Mouse (Mus musculus): ENCODE measurements around the gene Adam17.

Adam17 gene

GRCm38 (mm10) chr12:21362686-21363085 is 10.7 kb downstream of the Adam17 start:
- peak; percentile 44 for DNase-seq (ENCODE audit: low read depth, low spot score)

- DNase-seq (ENCODE audit: low read depth, low spot score): no peak
Measured at GRCm38 (mm10) chr12:21353681-21354080, 19.8 kb downstream of the Adam17 start.

DNA sequence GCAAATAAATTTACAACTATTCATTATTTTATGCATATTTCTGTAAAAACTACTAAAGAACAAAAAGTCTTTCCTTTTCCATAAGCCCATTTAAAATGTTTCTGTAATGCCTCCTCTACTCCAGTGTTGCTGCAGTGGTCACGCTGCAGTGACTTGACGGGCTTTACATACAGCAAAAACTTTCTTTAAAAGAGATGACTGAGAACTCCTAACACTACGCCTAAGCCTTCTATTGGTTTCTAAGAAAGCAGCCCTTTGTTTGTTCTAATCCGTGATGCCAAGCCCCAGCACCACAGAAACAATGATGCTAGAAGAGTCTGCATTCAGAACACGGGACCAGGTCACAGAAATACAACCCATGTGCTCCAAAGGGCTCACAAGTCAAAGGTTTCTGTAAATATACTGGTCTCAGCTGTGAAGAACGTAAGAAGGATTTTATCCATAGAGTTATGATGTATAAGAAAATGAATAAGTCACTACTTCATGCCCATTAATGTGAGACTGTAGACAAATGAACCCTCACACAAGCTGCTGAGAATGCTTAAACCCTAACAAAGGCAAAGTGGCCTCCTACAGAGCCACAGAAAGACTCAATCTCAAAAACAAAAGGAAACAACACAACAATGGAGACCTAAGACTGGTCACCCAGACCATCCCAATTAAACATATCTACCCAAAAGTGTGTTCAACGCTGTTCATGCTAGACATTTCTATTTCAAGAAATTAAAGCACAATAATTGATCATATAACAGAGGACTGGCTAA is 23.1 kb downstream of the Adam17 start:
- DNase-seq (ENCODE audit: low read depth, low spot score): no peak

DNA sequence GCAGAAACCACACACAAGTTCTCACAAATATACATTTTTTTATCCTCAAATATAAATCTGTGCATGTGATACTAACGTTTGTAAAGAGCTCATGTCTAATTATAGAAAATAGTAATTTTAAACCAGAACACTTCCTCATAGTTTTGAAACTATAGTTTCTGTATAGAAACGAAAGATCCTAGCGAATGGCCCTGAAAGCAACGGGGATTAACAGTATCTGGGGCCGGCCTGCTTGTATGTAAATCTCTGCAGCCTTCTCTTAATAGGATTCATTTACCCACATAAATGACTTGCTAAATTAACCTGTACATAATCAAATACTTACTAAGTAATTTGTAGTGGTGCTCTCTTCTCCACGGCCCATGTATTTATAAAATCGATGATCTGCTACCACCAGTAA is 26.5 kb downstream of the Adam17 start:
- no peak for DNase-seq (ENCODE audit: low read depth, low spot score)

DNA sequence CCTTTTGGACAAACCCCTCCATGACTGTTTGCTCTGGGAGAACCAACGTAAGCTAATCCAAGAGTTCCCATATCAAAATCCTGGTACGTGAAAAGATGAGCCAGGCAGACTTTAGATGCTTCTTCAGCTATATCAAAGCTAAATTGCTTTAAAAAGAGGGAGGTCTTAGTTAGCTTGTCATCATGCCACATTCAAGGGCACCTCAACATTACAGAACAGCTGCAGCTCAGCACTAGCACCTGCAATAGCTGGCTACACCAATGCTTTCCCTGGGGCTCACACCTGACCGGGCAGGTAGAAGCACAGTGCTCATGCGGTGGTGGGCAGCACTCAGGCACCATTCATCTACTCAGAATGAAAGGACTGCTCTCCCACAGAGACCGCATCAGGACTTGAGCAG is 32.8 kb downstream of the Adam17 start:
- no peak for DNase-seq (ENCODE audit: low read depth, low spot score)

DNA sequence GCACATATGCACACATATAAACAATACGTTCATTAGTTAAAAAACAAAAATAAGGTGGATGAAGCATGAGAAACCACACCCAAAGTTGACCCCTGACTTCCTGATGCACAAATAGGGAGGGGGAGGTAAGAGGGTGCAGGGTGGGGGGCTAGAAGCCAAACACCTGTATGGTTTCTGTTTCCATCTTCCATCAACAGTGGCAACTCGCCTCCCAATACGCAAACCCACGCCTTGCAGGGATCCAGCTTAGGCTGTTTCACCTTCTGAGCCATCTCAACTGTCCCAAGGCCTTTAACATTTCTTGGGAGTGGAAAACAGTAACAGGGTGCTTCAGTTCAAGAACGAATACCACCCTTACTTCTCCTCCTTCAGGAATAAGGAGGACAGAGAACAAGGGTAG is 36.3 kb downstream of the Adam17 start:
- no peak for DNase-seq (ENCODE audit: low read depth, low spot score)

GRCm38 (mm10) chr12:21335869-21336268 is 37.6 kb downstream of the Adam17 start:
- peak; percentile 84 for DNase-seq (ENCODE audit: low read depth, low spot score)

- DNase-seq (ENCODE audit: low read depth, low spot score): no peak
Measured at GRCm38 (mm10) chr12:21333766-21334165, 39.7 kb downstream of the Adam17 start.

DNA sequence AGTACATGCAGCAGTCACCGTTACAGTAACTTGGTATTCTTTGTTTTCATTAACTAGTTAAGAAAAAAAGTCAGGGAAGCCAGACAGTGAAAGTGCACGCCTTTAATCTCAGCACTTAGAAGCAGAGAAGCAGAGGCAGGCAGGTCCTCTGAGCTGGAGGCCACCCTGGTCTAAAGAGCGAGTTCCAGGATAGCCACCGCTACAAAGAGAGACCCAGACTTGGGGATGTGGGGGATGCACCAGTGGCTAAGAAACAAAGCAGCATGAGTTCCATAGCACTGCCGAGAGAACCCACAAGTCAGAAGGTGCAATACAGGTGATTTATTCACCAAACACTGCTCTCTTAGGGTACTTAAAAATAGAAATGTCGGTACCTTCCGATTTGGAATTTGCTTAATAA is 40.4 kb downstream of the Adam17 start:
- DNase-seq (ENCODE audit: low read depth, low spot score): no peak

DNA sequence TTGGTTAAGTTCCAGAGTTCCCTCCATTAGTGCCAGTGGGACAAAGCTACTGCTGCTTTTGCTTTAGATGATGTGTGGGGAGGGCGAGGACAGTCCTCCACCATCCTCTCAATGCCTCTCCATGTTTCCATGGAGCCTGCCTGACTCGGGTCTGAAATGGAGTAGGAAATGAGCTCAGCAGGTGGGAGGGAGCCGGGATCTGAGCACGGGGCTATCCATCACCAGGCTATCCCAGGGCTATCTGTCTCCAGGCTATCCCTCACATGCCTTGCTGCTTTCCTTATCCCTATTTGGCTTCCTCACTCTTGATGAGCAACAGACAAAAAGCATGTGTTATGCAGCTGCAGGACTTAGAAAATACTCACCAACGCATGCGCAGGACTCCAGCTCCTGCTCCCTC is 41.7 kb downstream of the Adam17 start:
- DNase-seq (ENCODE audit: low read depth, low spot score): peak; percentile 17

DNA sequence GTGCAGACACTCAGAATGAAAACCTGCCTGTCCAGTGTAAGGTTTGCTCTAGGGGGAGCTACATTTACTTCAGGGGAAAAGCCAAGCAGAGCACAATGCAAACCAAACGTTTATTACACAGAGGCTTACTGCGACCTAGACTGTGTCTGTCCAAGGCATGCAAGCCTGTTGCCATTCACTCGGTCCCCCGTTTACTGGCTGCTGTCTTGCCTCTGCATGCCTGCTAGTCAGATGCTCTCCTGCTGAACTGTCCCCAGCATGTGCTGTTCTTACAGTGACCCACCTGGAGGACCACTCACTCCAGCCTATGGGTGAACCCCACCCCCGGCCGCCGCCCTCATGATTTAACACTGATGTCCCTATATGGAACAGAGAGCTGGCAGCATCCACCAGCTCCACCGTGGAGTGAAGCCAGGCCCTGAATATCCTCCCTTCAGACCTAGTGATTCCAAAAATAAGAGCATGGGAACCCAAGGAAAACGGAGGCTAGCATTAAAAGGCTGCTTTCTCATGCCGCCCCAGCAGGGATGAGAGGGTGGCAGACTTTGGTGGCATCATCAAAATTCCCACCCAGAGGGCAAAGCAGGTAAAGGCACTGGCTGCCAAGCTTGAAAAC is 42.4 kb downstream of the Adam17 start:
- DNase-seq (ENCODE audit: low read depth, low spot score): peak; percentile 76

- no peak for DNase-seq (ENCODE audit: low read depth, low spot score)
Measured at GRCm38 (mm10) chr12:21329661-21330400, 43.6 kb downstream of the Adam17 start.

- no peak for DNase-seq (ENCODE audit: low read depth, low spot score)
Measured at GRCm38 (mm10) chr12:21326325-21326724, 47.1 kb downstream of the Adam17 start.

GRCm38 (mm10) chr12:21325266-21325665 is 48.2 kb downstream of the Adam17 start:
- DNase-seq (ENCODE audit: low read depth, low spot score): no peak

GRCm38 (mm10) chr12:21324101-21324500 is 49.3 kb downstream of the Adam17 start:
- no peak for DNase-seq (ENCODE audit: low read depth, low spot score)

DNA sequence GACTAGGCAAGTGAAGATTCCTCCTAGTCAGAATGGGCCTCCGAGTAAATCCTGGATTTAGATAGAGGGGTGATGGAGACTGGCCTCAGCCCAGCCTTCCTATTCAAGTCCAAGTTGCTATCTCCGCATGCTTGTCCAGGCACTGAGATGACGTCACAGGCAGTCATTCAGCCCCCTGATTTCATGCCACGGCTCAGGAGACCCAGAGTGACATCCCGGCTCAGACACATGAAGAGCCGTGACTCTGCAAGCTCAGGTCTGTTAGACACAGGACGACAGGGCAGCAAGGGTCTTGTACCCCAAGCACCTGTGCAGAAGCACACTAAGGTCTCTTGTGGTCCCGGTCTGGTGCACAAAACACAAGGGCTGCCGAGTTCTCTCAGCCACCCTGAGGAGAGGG is 50.6 kb downstream of the Adam17 start:
- DNase-seq (ENCODE audit: low read depth, low spot score): no peak

DNA sequence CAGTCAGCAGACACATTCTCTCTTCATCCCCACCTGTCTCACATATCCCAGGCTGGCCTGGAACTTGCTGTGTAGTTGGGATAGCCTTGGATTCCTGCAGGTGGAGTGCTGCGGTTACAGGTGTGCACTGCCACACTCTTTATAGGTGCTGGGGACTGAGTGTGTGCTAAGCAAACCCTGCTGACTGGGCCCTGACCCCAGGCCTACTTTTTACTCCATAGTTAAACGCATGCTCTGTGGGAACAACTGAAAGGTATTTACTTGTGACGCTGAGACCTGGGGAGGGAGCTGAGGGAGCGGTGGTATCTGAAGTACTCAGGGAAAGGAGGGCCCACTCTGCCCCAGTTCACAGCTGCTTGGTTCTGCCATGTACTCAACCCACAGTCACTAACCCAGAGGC is 51.1 kb downstream of the Adam17 start:
- DNase-seq (ENCODE audit: low read depth, low spot score): no peak

DNA sequence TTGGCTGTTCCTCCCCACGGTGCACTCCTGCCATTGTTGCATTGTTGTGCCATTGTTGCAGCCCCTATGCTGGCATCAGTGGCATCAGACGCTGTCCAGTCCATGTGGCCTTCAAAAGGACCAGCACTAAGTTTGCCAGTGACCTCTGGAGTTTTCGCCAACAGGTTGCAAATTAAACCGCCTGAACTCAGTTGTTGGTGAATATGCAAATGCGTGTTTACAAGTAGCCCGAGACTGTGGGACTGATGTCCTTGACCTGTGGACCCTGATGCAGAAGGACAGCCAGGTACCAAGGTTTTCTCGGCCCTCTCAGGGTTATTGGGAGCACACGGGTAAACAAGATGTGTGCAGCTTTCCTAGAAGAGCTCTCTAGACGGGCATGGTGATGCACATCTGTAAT is 52.3 kb downstream of the Adam17 start:
- DNase-seq (ENCODE audit: low read depth, low spot score): no peak

DNA sequence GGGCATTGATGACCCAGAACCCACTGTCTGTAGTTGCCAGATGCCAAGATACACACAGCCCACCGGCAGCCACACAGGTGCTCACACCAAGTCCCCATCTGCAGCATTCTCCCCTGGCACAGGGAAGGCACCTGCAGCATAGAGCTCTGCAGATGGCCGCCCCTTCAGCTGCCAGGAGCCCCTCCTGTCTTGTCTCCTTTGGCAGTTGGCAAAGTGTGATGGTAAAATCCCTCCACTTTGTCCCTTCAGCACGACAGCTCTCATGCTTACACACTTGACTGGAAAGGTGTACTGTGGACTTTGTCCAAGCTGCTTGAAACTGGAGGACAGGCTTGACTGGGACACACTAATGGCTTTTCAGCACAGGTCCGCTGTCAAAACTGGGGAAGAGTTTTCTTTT is 53.1 kb downstream of the Adam17 start:
- no peak for DNase-seq (ENCODE audit: low read depth, low spot score)

DNA sequence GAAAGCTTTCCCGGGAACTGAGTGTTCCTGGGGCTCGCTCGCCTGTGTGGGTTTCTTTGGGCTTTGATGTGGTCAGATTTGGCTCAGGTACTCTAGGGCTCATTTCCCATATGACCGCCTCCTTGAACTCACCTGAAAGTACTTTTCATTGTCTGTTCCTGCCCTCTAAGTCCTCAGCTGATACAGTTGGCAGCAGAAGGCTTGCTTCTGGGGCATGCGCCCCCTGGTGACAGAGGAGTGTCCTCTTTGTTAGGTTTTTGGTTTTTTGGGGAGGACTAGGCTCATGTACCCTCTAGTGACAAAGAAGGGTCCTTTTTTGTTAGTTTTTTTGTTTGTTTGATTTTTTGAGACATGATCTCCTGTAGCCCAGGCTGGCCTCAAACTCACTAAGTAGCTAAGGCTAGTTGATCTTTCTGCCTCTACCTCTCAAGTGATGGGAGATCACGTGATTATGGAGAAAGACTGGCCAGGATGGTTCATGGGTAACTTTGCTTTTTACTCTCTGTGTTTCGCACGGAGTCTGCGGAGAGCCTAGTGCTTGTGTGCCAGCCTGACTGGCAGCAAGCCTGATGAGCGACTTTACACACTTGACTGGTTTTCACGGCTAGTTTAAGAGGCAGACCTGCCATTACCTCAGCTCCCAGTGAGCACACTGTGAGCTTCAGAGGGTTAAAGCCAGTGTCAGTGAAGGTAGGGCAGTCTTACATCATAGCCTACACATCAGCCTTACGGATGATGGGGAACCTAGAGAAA is 55.1 kb downstream of the Adam17 start:
- peak; percentile 78 for DNase-seq (ENCODE audit: low read depth, low spot score)

- DNase-seq (ENCODE audit: low read depth, low spot score): peak; percentile 32
Measured at GRCm38 (mm10) chr12:21316869-21317265, 56.6 kb downstream of the Adam17 start.

Data from brain, adult 2 months (tissue).